Mouse (Mus musculus): ENCODE results near the gene Myom1. TPM values are rescaled to one million over a fixed set of nuclear protein-coding genes. Genes with fewer than 3 reads are reported as not detected.
A peak's percentile ranks its signal among the peaks of the same experiment; 100 is the strongest.

Myom1 gene
- polyA plus RNA-seq, 1 experiment from 2014 or later, result 208 TPM

GRCm38 (mm10) chr17:71159720-71160119, 157.3 kb downstream of the Myom1 start:
- Histone ChIP-seq H3K9me3 (replicated peaks; ENCODE audit: control insufficient read depth, low read length) (no peaks in the 10 kb centered on the region), H3K4me2 (no peak overlapping the region), H3K9ac (ENCODE audit: low read depth, low read length) (no peak overlapping the region), H3K27ac (ENCODE audit: low read depth, low read length) (0 out of 2 replicates have a peak overlapping the region, but pooled peaks have one; percentile 10), H3K27me3 (ENCODE audit: control insufficient read depth, insufficient read depth, low read length) (no peaks in the 10 kb centered on the region), H3K4me3 (ENCODE audit: low read depth, low read length) (no peak overlapping the region), H3K4me1 (ENCODE audit: control insufficient read depth, insufficient read depth, low read length) (peaks cover 6% of the 10 kb centered on the region; the same call in 1 of the 2 replicates), H3K36me3 (ENCODE audit: control insufficient read depth, insufficient read depth, low read length) (no peaks in the 10 kb centered on the region)
- WGBS (ENCODE audit: insufficient replicate concordance), result 71% methylated on average over 8 of the region's 8 CpGs
- no peak for ATAC-seq (replicated peaks; ENCODE audit: insufficient number of reproducible peaks, low FRiP score, low TSS enrichment)

GRCm38 (mm10) chr17:71160244-71160995, 158.0 kb downstream of the Myom1 start:
- Histone ChIP-seq H3K4me3 (ENCODE audit: low read depth, low read length) (no peak overlapping the region), H3K27ac (ENCODE audit: low read depth, low read length) (no peak overlapping the region)

GRCm38 (mm10) chr17:71164991-71165390, 162.6 kb downstream of the Myom1 start:
- Histone ChIP-seq H3K4me1 (ENCODE audit: control insufficient read depth, insufficient read depth, low read length) (peaks cover 9% of the 10 kb centered on the region), H3K4me2 (no peak overlapping the region), H3K4me3 (ENCODE audit: low read depth, low read length) (no peak overlapping the region), H3K9ac (ENCODE audit: low read depth, low read length) (no peak overlapping the region), H3K27ac (ENCODE audit: low read depth, low read length) (no peak overlapping the region), H3K36me3 (ENCODE audit: control insufficient read depth, insufficient read depth, low read length) (no peaks in the 10 kb centered on the region), H3K27me3 (ENCODE audit: control insufficient read depth, insufficient read depth, low read length) (no peaks in the 10 kb centered on the region), H3K9me3 (replicated peaks; ENCODE audit: control insufficient read depth, low read length) (no peaks in the 10 kb centered on the region)
- no peak for ATAC-seq (replicated peaks; ENCODE audit: insufficient number of reproducible peaks, low FRiP score, low TSS enrichment)
- WGBS (ENCODE audit: insufficient replicate concordance), result 70% methylated on average over 6 of the region's 6 CpGs

More at GRCm38 (mm10) chr17:71160244-71160995, 158.0 kb downstream of the Myom1 start:
- peaks cover 6% of the 10 kb centered on the region; the same call in 1 of the 2 replicates for H3K4me1 ChIP-seq (ENCODE audit: control insufficient read depth, insufficient read depth, low read length)
- no peaks in the 10 kb centered on the region for H3K36me3 ChIP-seq (ENCODE audit: control insufficient read depth, insufficient read depth, low read length)
- WGBS (ENCODE audit: insufficient replicate concordance), result 90% methylated on average over 8 of the region's 8 CpGs
- no peak for ATAC-seq (replicated peaks; ENCODE audit: insufficient number of reproducible peaks, low FRiP score, low TSS enrichment)
- H3K4me2 ChIP-seq, result no peak overlapping the region
- H3K27me3 ChIP-seq (ENCODE audit: control insufficient read depth, insufficient read depth, low read length), result no peaks in the 10 kb centered on the region
- no peaks in the 10 kb centered on the region for H3K9me3 ChIP-seq (replicated peaks; ENCODE audit: control insufficient read depth, low read length)
- H3K9ac ChIP-seq (ENCODE audit: low read depth, low read length), result no peak overlapping the region

- 51% methylated on average over 5 of the region's 5 CpGs for WGBS (ENCODE audit: insufficient replicate concordance)
- no peak overlapping the region for H3K4me3 ChIP-seq (ENCODE audit: low read depth, low read length)
- no peak for ATAC-seq (replicated peaks; ENCODE audit: insufficient number of reproducible peaks, low FRiP score, low TSS enrichment)
These were observed 165.9 kb downstream of the Myom1 start for GRCm38 (mm10) chr17:71168205-71168815.

GRCm38 (mm10) chr17:71168846-71169245, 166.4 kb downstream of the Myom1 start:
- Histone ChIP-seq H3K4me3 (ENCODE audit: low read depth, low read length) (no peak overlapping the region), H3K9ac (ENCODE audit: low read depth, low read length) (no peak overlapping the region), H3K4me1 (ENCODE audit: control insufficient read depth, insufficient read depth, low read length) (peaks cover 9% of the 10 kb centered on the region), H3K36me3 (ENCODE audit: control insufficient read depth, insufficient read depth, low read length) (no peaks in the 10 kb centered on the region), H3K27ac (ENCODE audit: low read depth, low read length) (no peak overlapping the region), H3K27me3 (ENCODE audit: control insufficient read depth, insufficient read depth, low read length) (no peaks in the 10 kb centered on the region), H3K4me2 (no peak overlapping the region), H3K9me3 (replicated peaks; ENCODE audit: control insufficient read depth, low read length) (no peaks in the 10 kb centered on the region)
- 46% methylated on average over 9 of the region's 9 CpGs for WGBS (ENCODE audit: insufficient replicate concordance)
- ATAC-seq (replicated peaks; ENCODE audit: insufficient number of reproducible peaks, low FRiP score, low TSS enrichment), result no peak

More at GRCm38 (mm10) chr17:71168205-71168815, 165.9 kb downstream of the Myom1 start:
- Histone ChIP-seq H3K9me3 (replicated peaks; ENCODE audit: control insufficient read depth, low read length) (no peaks in the 10 kb centered on the region), H3K36me3 (ENCODE audit: control insufficient read depth, insufficient read depth, low read length) (no peaks in the 10 kb centered on the region), H3K4me2 (no peak overlapping the region), H3K27ac (ENCODE audit: low read depth, low read length) (no peak overlapping the region), H3K4me1 (ENCODE audit: control insufficient read depth, insufficient read depth, low read length) (peaks cover 9% of the 10 kb centered on the region), H3K9ac (ENCODE audit: low read depth, low read length) (no peak overlapping the region), H3K27me3 (ENCODE audit: control insufficient read depth, insufficient read depth, low read length) (no peaks in the 10 kb centered on the region)

GRCm38 (mm10) chr17:71169639-71170038, 167.2 kb downstream of the Myom1 start:
- no peak overlapping the region for H3K9ac ChIP-seq (ENCODE audit: low read depth, low read length)
- H3K9me3 ChIP-seq (replicated peaks; ENCODE audit: control insufficient read depth, low read length), result no peaks in the 10 kb centered on the region
- H3K36me3 ChIP-seq (ENCODE audit: control insufficient read depth, insufficient read depth, low read length), result no peaks in the 10 kb centered on the region
- WGBS (ENCODE audit: insufficient replicate concordance), result 47% methylated on average over 1 of the region's 1 CpGs
- ATAC-seq (replicated peaks; ENCODE audit: insufficient number of reproducible peaks, low FRiP score, low TSS enrichment), result no peak
- no peak overlapping the region for H3K4me3 ChIP-seq (ENCODE audit: low read depth, low read length)
- no peak overlapping the region for H3K4me2 ChIP-seq
- no peak overlapping the region for H3K27ac ChIP-seq (ENCODE audit: low read depth, low read length)
- no peaks in the 10 kb centered on the region for H3K27me3 ChIP-seq (ENCODE audit: control insufficient read depth, insufficient read depth, low read length)
- H3K4me1 ChIP-seq (ENCODE audit: control insufficient read depth, insufficient read depth, low read length), result peaks cover 9% of the 10 kb centered on the region

GRCm38 (mm10) chr17:71171161-71171560, 168.7 kb downstream of the Myom1 start:
- H3K27ac ChIP-seq (ENCODE audit: low read depth, low read length), result no peak overlapping the region
- WGBS (ENCODE audit: insufficient replicate concordance), result 70% methylated on average over 4 of the region's 4 CpGs
- H3K27me3 ChIP-seq (ENCODE audit: control insufficient read depth, insufficient read depth, low read length), result no peaks in the 10 kb centered on the region
- peaks cover 9% of the 10 kb centered on the region for H3K4me1 ChIP-seq (ENCODE audit: control insufficient read depth, insufficient read depth, low read length)
- no peaks in the 10 kb centered on the region for H3K36me3 ChIP-seq (ENCODE audit: control insufficient read depth, insufficient read depth, low read length)
- no peaks in the 10 kb centered on the region for H3K9me3 ChIP-seq (replicated peaks; ENCODE audit: control insufficient read depth, low read length)
- peak; percentile 57; the same call in 1 of the 2 replicates for ATAC-seq (replicated peaks; ENCODE audit: insufficient number of reproducible peaks, low FRiP score, low TSS enrichment)
- H3K4me2 ChIP-seq, result no peak overlapping the region
- H3K9ac ChIP-seq (ENCODE audit: low read depth, low read length), result no peak overlapping the region
- no peak overlapping the region for H3K4me3 ChIP-seq (ENCODE audit: low read depth, low read length)

All from heart, embryonic 11.5 days (tissue).